Mouse (Mus musculus): ENCODE measurements at regions not wholly inside any gene's neighbourhood (a gene's known extent, or its start where the extent isn't known, plus 50 kb on each side); places are given as distances from the start of the nearest gene placed in this dataset.

DNA sequence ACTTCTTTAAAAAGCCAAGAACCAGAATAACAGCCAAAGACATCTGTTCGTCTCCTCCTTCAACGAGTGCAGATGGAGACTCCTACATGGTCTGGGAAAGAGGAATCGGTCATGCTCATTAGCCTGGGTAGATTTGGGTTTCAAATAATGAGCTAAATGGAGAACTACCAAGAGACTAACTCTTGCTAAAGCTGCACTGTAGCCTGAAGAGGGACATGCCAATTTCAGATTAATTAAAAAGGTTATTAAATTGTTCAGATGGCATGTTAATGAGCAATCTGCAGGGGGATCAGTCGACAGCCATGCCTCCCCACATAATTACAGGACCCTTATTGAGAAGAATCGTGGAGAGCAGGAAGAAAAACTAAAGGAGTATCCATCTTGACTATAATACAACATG, 386.1 kb downstream of the Nedd1 start:
- DNase-seq (ENCODE audit: low spot score in 2 of 2) = no peak

DNA sequence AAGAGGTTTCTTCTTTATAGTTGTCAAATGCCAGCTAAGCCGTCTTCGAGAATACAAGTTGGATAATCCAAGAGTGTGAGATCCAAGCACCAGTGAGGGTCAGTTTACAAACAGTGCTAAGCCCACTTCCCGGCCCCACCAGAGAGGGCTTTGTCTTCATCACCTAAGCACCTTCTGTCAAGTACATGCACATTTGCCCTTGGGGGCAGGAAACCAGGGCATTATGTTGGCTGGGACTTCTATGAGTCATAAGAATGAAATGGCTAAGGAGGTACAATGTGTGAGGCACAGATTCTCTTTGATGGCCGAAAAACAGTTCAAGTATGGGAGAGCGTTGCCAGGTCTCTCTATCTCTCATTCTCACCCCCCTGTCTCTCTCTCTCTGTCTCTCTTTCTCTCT, 387.1 kb downstream of the Nedd1 start:
- no peak for DNase-seq (ENCODE audit: low spot score in 2 of 2)

DNA sequence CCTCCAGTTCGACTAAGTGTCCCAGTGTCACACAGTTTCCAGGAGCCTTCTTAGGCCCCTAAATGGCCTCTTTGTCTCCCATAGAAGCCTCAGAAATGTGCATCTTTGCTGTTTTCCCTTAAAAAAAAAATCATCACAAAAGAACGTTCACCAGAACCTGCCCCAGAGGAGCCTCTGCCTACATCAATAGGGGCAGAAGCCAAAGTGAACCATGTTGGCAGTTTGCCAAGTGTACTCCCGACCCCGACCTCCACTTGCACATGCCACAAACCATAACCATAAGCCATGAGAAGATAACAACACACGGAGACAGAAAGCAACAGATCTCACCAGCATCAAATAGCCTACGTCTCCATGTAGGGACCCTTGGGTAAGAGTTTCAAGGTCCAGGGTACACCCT, 388.4 kb downstream of the Nedd1 start:
- no peak for DNase-seq (ENCODE audit: low spot score in 2 of 2)

DNA sequence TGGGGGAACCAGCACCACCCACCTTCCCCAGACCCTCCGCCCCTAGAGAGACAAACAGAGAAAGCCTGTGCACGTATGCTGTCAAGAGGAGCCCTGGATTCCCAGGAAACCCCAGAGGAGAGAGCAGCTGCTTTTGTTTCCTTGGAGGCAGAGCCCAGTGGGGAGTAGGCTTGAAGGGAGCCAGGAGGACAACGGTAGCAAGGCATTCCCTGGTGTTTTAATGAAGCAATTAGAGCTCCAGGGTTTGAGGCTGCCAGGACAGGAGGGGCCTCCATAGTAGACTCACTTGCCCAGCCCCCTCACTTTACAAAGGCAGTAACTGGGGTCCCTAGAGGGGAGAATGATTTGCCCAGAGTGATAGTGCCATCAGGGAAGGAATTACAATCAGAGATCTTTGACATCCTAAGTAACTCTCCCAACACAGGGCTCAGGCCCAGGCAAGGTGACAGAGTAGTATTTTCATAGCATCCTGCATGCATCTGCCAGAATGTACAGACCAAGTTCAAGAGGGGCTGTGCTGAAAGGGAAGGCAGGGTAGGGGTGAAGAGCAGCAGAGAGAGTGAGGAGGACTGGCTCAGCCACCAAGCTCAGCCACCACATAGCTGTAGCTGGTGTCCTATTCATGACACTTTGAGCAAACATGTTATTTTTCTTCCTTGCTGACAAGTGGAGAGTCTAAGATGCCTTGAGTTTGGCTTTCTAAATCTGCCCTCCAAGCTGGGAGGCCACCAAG, 389.0 kb downstream of the Nedd1 start:
- peak in 1 of 2 experiments; percentile 26 for DNase-seq (ENCODE audit: low spot score in 2 of 2)

DNA sequence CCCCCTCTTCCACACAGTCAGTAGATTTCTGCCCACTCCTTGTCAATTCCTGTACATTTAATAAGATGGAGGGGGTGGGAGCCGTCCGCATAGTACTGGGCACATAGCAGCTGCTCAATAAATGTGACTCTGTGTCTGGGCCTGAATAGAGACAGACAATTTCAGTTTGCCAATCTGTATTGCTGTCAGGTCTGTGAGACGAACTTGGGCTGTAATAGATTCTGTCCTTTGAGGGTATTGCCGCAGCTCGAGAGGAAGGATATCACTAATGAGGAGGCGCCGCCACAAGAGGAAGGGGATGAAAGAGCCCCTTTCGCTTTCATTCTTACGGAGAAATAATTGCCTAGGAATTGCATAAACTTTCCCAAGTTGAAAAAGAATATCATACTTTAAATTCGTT, 392.1 kb downstream of the Nedd1 start:
- DNase-seq (ENCODE audit: low spot score in 2 of 2) = no peak

DNA sequence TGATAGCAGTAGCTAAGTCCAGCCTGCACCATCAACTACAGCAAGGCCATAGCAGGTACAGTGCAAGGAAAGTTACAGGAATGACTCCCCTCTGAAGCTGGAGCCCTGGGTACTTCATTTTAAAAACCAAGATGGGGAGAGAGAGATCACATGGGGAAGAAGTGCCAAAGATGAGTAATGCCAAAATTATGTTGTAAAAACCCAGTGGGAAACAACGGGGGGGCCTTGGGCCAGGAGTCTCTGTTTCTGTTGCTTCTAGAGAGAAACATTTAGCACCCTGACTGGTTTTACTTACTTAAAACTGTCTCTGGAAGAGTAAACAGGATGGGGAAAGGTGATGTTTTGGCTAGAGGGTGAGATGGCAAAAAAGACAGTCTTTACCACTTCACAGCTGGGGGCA, 392.6 kb downstream of the Nedd1 start:
- DNase-seq (ENCODE audit: low spot score in 2 of 2) = no peak

DNA sequence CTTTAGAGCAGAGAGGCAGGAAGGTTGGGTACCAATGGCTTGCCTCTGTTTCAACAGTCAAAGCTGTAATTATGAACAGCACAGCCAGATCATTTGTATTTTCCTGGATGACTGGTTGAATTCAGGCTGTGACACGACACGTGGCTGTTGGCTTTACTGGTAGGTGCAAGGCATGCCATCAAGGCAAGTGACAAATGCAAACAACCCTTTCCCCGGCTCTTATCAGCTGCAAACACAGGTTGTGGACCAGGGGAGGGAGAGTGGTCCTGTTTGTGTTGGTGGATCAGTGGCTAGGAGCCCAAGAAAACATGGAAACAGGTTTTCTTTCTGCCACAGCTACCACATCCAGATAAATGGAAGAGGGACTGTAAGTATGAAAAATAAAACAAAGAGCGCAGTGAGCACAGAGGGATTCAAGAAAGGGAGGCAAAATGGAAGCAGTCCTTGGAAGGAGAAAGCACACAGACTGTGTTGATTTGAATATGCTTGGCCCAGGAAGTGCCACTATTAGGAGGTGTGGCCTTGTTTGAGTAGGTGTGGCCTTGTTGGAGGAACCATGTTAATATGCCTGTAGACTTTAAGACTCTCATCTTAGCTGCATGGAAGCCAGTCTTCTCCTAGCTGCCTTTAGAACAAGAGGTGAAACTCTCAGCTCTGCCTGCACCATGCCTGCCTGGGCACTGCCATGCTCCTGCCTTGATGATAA, 396.8 kb downstream of the Nedd1 start:
- no peak for DNase-seq (ENCODE audit: low spot score in 2 of 2)

DNA sequence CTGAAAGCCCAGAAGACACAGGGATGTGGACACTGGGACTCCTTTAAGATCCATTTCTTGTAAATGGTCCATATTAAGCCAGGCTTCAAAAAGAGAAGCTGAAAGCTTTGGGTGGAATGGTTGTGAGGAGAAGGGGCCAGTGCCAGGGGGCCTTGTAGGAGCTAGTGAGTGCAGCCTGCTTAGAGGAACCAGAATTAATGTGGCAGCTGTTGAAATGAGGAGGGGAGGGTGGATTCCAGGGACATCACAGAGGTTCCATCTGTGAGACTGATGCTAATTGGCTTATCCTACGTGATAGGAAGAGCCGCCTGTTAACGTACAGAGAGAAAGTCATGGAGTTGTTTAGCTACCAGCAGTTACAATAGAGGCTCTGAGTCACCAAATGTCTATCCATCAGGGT, 407.6 kb downstream of the Nedd1 start:
- no peak for DNase-seq (ENCODE audit: low spot score in 2 of 2)

DNA sequence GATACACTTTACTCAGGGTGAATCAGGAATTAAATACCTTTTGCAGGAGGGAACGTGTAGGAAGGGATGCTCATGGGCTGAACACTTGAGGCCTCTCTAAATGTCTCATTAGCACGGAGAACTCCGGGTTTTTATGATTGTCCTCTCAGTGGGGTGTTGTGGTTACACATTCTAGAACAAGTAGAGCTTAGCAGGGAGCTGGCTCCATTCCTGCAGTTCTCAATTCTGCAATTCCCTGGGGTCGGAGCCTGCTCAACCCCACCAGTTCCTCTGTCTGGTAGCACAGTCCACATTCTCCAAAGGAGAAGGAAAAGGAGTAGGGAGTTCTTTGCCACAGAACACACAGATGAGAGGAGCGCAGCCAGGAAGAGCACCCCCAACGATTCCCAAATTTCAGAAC, 409.9 kb downstream of the Nedd1 start:
- no peak for DNase-seq (ENCODE audit: low spot score in 2 of 2)

DNA sequence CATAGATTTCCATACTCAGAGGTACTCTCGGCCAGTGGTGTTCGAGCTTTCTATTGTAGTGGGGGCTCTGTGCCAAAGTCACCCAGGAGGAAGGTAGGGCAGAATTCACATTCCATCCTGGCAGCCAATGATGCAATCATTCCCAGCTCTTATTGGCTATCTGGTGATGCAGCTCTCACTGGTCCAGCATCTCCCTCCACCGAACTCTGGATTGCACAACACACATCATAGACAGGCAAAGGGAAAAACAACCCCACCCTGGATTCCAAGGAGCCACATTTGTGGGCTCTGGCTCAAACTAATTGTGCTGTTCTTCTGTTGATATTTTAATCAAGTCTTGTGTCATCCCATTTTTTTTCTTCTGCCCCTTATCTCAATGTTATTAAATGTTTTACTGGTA, 413.6 kb downstream of the Nedd1 start:
- no peak for DNase-seq (ENCODE audit: low spot score in 2 of 2)

DNA sequence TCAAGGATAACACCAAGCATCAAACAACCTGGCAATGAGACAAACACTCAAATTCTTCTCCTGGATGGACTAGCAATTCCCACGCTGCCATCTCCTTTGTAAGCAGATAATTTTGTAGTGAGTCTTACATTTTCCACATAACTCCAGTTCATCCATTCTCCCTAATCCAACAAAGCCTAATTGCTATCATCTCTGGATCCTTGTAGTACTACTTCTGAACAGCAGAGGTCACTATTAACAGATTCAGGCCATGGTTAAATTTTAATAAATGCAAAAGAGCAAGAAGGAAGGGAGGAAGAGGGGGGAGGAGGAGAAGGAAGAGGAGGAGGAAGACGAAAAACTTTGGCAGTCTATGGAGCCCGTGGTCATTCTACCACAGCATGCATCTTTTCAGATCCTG, 414.4 kb downstream of the Nedd1 start:
- no peak for DNase-seq (ENCODE audit: low spot score in 2 of 2)

DNA sequence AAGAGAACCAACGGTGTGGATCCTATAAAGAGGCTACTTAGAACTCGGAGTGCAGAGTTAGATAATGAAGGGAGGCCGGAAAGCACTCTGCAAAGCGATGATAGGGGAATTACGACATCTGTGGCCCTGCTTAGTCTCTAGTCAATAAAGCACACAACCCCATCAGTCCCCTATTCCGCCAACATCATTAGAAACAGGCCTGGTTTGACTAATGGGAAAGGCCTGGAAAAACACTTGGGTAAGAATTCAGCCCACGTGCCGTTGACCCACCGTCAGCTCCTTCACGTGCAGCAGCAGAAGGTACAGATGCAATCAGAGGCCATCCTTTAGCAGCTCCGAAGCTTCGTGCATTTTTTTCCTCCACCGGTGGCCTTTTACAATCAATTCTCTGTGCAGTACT, 423.5 kb downstream of the Nedd1 start:
- no peak for DNase-seq (ENCODE audit: low spot score in 2 of 2)

DNA sequence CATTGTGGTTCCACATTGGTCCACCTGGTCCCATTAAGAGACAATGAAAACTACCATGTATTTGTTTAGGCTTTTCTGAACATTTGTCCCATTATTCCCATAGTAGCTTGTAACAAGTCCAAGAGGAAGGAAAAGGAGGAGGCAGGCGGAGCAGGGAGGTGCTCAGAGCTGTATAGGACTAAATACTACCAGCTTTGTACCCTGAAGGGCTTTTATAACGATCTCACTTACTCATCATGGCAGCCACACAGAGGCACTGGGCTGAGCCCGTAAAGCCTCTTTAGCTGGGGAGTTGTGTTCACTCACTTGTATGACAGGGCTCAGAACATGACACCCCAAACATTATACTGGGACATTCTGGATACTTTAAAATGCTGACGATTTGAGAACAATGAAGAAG, 425.4 kb downstream of the Nedd1 start:
- no peak for DNase-seq (ENCODE audit: low spot score in 2 of 2)

DNA sequence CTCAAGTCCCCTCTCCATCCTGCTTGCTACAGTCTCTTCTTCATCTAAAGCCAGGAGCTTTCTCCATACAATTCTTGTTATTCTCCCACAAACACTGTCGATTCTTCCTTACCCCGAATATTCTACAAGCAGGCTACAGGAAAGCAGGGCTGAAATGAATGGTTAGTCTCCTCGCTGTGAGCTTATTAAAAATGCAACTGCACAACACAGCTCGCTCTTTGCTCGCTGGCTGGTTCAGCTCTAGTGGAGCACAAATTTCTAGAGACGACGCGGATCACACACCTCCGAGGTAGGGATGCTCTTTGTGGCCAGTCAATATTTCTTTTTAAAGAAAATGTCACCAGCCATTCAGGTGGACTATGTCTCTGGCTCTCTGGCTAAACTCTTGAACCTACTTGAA, 425.9 kb downstream of the Nedd1 start:
- no peak for DNase-seq (ENCODE audit: low spot score in 2 of 2)

DNA sequence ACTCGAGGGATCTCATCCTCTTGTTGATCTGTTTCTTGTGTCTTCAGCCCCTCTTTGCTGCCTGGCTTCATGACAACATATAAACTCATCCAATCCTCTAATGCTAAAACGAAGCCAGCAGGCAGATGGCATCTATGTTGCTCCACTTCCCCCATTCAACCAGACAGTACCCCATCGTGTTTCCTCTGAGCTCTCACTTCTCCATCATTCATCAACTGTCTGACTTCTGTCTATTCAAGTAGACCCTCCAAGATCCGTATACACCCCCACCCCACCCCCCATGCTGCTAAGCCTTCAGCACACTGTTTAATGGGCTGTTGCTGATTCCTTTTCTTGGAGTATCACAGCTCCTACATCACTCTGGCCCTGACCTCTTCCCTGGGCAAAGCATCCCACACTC, 429.0 kb downstream of the Nedd1 start:
- no peak for DNase-seq (ENCODE audit: low spot score in 2 of 2)

DNA sequence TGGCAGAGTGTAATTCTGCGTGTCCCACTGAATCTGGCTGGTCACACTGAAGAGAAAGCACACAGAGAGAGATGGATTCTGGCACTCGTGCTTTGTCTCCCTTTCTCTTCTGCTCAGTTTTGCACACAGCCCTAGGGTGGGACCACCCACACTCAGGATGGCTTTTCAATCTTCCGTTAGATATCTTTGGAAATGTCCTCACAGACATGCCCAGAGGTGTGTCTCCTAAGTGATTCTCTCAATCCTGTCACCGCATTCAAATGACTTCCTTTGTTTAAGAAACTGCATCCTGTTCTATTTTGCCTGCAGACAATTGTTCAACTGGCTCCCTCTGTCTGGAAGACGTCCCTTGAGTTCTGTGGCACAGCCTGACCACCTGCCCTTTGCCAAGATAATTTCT, 433.0 kb downstream of the Nedd1 start:
- DNase-seq (ENCODE audit: low spot score in 2 of 2) = no peak

DNA sequence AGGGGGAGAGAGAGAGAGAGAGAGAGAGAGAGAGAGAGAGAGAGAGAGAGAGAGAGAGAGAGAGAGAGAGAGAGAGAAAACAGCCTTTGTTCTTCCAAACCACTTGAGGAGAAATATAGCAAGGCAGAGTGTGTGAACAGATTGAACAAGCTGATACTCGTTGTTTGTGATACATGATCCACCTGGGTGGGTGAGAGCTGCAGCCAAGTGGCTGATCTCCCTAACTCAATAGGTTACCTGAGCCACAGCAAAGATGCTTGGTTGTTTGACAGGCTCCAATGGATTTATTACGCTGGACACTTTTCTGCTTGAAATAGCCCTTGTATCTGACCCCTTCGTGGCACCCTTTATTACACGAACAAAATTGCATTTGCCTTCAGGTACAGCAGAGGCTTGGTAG, 438.0 kb downstream of the Nedd1 start:
- no peak for DNase-seq (ENCODE audit: low spot score in 2 of 2)

DNA sequence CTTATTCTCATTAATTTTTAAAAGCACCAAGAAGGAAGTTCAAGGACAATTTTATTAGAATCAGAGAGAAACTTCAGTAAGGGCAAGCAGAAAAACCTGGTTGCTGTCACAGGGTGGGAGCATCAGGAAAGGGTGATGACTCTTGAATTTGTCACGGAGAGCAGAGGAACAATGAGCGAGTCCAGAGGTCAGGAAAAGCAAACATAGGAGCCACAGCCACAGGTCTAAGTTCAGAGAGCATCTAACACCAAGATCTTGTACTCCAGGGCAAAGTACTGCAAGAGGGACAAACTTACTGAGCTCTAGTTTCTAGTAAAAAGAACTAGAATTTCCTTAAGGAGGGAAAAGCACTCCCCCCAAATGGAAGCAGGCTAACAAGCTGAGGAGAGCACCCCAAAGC, 444.2 kb downstream of the Nedd1 start:
- DNase-seq (ENCODE audit: low spot score in 2 of 2) = no peak

DNA sequence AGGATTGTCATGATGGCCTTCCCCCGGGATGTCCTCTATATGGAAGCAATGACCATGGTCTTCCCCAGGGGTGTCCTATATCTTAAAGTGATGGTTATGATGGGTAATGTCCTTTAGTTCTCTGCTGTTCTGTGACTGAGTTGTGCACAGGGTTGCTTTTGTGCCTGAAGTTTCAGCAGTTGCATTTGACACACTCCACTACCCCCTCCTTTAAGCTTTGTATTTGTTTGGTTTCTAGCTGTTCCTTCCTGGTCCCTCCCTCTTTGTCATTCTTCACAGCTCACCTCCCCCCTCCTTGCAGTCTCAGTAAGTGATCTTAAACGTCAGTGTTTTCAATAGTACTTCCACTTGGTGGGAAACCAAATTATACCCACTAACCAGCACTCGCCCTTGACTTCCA, 464.4 kb downstream of the Nedd1 start:
- no peak for DNase-seq (ENCODE audit: low spot score in 2 of 2)

DNA sequence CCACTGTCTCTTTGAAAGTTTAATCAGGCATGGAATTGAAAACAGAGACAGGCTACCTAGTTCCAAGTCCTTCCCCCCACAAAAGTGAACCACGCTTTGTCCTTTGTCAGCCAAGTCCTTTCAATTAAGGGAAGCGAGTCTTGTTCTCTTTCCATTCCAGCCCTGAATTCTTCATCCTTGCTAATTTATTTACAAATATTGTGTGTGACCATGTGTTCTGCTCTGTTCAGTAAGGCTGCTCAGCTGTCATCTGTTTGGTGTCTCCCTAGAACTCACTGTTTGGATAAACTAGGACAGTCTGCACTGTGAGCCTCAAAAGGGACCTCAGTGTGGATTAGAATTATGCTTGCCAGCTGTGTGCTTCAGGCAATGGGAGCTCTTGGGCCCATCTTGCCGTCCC, 473.6 kb downstream of the Nedd1 start:
- DNase-seq (ENCODE audit: low spot score in 2 of 2) = no peak

DNA sequence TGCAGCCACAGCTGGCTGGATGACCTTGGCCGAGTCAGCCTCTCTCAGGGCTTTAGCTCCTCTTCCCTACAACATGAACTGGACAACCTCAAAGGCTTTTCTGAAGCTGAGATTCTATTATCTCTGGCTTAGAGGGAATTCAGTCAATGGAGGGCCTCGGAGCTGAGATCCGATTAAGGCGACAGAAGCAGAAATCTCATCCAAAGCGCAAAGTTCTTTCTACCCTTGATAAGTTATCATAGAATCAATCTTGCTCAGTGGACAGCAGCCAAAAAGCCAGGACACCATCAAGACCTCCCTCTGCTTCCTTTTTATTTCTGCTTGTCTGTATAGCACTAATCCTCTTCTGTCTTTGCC, 474.8 kb downstream of the Nedd1 start:
- no peak for DNase-seq (ENCODE audit: low spot score in 2 of 2)

DNA sequence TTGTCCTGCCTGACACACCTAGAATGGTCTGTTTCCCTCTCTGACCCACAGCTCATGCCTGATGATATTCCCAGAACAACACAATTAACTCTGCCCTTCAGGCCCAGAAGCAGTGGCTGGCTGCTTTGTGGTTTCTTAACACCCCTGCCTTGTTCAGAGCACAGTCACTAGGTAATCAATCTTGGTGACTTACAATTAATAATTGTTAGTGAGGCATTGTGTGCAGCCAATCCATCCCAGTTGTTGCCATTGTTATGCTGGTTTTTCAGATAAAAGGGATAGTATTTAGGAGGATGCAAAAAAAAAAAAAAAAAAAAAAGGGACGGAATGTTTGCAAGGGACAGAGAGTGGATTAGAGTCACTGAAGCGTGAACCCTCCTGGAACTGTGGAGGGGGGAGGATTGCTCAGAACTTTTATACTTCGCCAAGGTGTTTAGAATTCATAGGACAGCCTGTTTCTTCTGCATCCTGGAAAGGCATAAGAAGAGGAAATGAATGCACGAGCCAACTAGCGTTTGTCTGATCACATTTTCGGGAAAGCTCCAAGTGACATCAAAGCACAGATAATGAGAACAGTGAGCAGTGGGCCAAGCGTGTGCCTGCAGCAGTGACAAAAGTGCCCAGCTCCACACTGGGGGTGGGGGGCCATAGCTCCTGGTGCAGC, 475.3 kb downstream of the Nedd1 start:
- peak in 1 of 2 experiments; percentile 14 for DNase-seq (ENCODE audit: low spot score in 2 of 2)

All from left cerebral cortex, adult 8-10 months (tissue).